Mouse (Mus musculus) megakaryocyte, adult 5-6 weeks (primary cell): ENCODE results near the gene Jakmip3. TPM values are rescaled to one million over a fixed set of nuclear protein-coding genes. Genes with fewer than 3 reads are reported as not detected.
A peak's percentile ranks its signal among the peaks of the same experiment; 100 is the strongest.

ENCODE experiments used
- ATAC-seq: 2 replicates; pipeline ENCODE4 v1.8.0; 2016; ENCODE audit warnings: mild to moderate bottlenecking, inconsistent platforms; ENCODE audit not compliant: poor library complexity, severe bottlenecking
- total RNA-seq, 2 experiments: library from RNA; stranded (forward) in 1 of 2; stranded (reverse) in 1 of 2; fragments of 153-499, 151-499 nt in 1 of 2; fragments of 221-1000, 200-1000 nt in 1 of 2; gene quantifications; 2 replicates each; pipeline versions ENCODE4 v1.2.3 to v1.2.4; 2015 to 2017

Jakmip3 gene
- total RNA-seq (2015) (not detected in 2 replicates), total RNA-seq (2017) (0.07 TPM in 1 of 2 replicates, not detected in the other)

- ATAC-seq, result no peak
These were observed at the start of gene Jakmip3 for GRCm38 (mm10) chr7:138940612-138941461. Jakmip3 (plus strand) TSS chr7:138940730.

GRCm38 (mm10) chr7:138898122-138898521, 42.4 kb upstream of the Jakmip3 start:
- ATAC-seq, result no peak

DNA sequence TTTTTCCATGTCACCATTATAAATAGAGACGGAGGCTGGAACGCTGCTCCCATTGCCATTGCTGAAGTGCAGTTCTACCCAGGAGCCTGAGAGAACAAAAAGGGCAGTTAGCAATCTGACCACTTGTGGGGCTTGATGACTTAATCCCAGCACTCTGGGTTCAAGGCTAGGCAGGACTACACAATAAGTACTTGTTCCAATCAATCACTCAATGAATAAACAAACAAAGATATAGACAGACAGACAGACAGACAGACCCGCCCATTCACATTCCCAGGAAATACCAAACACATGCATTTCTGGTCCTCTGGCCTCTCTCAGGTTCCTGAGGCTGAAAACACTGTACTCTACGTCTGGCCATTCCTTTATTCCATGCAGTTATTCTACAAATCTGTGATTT, 41.8 kb upstream of the Jakmip3 start:
- no peak for ATAC-seq

- no peak for ATAC-seq
These were observed 36.6 kb upstream of the Jakmip3 start for GRCm38 (mm10) chr7:138903886-138904435.

DNA sequence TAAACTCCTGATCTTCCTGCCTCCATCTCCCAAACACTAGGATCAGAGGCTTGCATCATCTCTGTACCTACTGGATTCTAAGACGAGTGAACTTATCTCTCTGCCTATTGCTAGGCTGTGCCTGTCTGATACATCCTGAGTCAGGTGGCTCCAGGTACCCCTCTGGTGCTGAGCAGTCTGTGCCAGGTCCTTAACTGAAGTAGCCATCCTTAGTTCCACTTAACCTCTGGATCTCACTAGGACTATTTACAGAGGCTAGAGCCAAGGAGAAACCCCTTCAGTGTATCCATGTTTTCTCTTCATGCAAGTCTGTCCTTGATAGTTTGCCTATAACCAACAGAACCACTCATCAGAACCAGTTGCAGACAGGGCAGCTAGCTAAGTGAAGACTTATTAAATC, 34.1 kb upstream of the Jakmip3 start:
- no peak for ATAC-seq

DNA sequence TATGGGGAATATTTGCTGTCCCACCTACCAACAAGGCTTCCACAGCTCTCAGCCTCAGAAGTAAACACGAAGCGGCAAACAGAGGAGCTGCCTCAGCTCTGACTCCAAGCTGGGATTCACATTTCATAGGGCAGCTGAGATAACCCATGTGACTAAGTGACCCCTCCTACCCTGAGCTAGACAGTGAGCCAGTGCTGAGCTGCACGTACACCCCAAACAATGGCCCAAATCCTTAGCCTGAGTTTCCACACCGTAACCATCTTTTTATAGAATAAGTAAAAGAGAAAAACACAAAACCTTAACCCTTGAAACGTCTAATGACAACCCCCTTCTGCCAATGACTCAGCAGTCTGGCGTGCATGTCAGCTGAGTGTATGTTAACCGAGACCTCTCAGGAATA, 33.5 kb upstream of the Jakmip3 start:
- ATAC-seq, result no peak

DNA sequence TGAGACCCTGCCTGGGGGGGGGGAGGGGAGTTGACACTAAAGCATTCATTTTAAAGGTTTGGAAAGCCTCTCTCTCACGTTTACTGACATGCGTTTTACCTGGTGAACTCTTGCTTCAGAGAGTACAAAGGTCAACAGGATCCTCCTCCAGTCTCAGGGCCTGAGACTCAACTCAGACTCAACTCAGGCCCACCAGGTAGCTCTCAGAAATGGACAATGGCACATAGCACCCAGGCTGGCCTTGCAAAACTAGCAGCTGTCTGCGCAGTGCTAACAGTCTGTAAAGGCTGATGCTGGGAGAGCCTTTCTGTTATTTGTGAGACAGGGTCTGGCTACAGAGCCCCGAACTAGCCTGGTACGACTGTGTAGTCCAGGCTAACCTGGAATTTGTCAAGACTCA, 32.6 kb upstream of the Jakmip3 start:
- ATAC-seq, result no peak

DNA sequence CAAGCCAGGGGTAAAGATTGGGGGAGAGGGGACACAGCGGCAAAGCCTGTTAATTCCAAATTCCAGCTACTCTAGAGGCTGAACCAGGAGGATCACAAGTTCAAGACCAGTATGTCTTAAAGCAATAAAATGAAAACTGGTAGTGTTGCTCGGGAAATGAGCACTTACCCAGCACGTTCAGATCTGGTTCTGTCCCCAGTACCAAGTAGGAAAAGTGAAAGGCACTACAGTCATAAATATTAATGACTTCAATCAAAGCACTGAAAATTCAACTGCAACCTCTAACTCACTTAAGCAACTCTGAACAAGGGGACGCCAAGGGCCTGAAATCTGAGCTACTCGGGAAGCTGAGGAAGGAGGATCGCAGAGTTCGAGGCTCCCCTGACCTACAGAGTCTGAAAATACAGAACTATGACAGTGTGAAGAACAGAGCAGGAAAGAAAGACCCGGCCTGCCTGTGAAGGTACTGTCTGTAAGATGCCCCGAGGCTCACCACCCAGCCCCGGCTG, 31.7 kb upstream of the Jakmip3 start:
- ATAC-seq, result no peak

DNA sequence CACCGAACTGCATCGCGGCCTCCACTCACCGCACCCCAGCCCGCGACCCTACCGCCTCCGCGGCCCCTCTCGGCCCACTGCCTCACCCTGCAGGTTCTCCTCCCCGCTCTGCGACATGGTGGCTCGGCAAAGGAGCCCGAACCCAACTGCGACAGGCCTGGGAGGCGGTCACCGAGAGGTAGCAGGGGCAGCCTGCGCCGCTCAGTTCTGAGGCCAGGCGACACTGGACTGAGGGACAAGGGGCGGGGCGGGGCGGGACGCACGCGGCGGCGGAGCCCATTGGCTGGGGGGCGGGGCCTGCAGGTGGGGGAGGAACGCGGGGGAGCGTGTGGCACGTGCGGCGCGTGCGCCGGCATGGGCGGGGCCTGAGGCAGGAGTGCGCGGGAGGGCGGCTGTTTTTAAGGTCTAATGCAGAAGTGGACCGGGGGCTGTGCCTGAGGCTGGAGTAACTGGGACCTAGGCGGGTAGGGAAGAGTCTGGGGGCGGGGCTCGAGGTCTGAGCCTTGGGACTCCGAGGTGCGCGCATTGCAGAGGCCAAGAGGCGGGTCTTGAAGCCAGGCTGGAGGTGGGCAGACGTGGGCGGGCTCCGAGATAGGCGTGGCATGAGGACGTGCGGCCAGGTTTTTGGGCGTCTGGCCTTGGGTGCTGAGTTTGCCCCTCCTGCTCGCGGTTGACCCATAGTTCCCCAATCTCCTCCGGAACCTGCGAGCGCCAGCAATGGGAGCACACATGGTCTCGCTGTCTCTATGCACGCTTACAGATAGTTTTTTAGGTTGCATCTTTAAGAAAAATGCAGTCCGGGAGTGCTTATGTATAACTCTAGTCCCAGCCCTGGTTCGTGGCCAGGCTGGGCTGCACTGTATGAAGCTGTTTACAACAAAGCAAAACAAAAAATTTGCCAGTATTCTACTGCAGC, 31.0 kb upstream of the Jakmip3 start, which contains the start of gene Bnip3:
Bnip3 (minus strand) TSS at position 243 of the 916 bp plus-strand sequence.
- peak; percentile 87 for ATAC-seq

DNA sequence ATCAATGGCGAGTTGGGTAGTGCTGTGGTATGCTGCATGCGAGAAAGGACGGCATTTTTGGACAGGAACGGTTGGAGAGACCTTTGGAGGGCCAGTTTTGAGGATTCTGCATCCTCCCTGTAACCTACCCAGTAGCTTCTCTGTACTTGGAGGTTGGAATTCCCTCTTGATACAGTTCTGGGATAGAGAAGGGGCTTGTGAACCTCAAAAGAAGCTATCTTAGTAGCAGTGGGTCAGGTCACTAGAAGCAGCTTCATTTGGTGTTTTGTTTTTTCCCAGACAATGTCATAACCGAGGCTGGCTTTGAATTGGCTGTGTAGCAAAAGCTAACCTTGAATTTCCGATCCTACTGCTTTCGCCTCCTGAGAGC, 30.4 kb upstream of the Jakmip3 start:
- no peak; the same call in 1 of the 2 replicates for ATAC-seq

GRCm38 (mm10) chr7:138913616-138914015, 26.9 kb upstream of the Jakmip3 start:
- ATAC-seq, result no peak

GRCm38 (mm10) chr7:138919156-138919944, 21.2 kb upstream of the Jakmip3 start:
- peak; percentile 95 for ATAC-seq

DNA sequence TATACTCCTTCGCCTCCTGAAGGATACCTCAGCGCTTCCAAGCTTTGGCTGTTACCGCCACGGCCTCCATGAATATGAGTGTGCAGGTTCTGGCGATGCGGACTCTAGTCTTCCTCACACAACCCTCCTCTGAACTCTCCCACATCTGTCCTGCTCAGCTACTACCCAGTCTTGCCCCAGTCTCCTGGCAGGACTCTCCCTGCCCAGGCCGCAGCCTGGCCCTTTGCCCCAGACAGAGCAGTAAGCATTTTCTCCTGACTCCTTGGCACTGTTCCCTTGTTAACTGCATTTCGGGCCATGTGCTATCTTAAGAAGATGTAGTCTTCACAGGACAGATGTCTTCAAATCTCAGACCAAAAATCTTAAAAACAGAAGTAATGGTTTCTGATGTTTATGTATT, 18.9 kb upstream of the Jakmip3 start:
- no peak for ATAC-seq

DNA sequence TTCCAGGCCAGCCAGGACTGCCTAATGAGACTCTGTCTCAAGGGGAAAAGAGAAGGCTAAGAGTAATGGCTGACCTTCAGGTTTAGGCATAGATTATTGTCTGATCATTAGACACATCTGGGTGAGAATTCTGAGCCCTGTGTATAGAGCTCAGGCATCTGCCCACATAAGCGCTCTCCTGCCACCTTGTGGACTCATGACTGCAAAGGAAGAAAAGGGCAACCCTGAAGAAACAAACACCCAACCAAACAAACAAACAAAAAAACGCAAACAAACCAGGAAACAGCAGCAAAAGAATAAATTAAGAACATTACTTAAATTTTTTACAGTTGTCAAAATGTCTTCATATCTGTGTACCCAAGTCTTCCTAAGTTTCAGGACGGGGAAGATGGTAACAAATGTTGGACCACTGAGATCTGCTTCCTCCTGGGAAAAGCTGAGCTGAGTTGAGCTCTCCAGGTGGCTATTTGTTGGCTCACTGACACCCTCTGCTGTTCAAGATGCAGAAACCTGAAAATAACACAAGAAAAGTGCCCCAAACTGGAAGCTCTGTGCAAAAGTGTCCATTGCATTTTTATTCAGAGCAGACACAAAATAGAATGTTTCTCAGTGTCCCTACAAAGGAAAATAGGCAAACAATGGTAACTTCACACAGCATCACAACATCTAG, 16.6 kb upstream of the Jakmip3 start:
- ATAC-seq, result 0 out of 2 replicates have a peak, but pooled peaks have one; percentile 16

DNA sequence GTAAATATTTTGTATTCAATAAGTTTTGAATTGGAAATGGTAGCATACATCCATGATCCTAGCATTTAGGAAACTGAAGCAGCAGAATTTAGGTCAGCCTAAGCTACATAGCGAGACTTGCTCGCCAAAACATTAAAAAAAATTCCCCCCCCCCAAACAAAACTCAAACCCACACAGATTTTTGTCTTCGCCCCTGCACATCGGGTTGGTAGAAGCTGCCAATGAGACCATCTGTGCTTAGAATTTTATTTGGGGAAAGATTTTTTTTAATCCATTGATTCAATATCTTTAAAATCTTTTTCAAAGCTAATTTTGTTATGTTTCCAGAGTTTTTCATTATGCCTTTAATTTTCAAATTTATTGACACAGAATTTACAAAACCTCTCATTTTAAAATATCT, 12.1 kb upstream of the Jakmip3 start:
- ATAC-seq, result no peak

- no peak for ATAC-seq
These were observed 6.0 kb upstream of the Jakmip3 start for GRCm38 (mm10) chr7:138934523-138934922.

GRCm38 (mm10) chr7:138938991-138939390, 1.5 kb upstream of the Jakmip3 start:
- no peak for ATAC-seq

GRCm38 (mm10) chr7:138940256-138940611, 296 bp upstream of the Jakmip3 start:
- no peak for ATAC-seq

DNA sequence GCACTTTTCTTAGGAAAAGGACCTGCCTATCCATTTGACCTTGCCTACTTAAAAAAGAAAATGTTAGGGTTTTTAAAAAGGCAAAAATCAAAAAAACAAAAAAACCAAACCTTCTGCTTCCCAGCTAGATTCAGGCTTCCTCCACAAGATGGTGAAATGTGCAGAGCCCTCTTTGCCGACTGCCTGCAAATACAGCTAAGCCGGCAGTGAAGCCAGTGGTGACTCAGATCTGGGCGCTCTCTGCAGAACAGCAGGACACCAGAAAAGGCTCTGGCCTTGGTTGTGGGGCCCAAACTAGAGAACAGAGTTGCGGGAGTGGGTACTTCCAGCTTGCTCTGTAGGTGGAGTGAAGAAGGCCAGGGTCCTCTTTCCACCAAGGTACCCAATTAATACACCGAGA, 1.0 kb downstream of the Jakmip3 start:
- ATAC-seq, result no peak

DNA sequence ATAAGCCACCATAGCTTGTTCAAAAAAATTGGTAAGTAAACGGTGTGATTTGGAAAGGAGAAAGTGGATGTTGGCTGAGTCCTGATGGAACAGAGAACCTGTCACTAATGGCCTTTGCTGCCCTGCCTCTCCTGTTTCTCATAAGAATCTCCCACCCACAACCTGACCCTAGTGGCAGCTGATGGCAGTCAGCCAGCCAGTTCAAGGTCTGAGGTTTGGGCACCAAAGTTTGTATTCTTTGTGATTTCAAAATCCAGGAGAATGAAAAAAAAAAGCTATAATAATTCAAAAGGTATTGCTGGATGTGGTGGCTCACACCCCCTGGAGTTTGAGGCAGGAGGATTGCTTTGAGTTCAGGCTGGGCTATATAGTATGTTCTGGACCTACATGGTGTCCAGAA, 1.8 kb downstream of the Jakmip3 start:
- no peak for ATAC-seq
